Mouse (Mus musculus) limb, embryonic 11.5 days (tissue): ENCODE data around the gene Gsto2. TPM values are rescaled to one million over a fixed set of nuclear protein-coding genes. Genes with fewer than 3 reads are reported as not detected.
A peak's percentile ranks its signal among the peaks of the same experiment; 100 is the strongest.

ENCODE experiments used
- ATAC-seq: fragments of 200-750 bp; cut with Nextera tagmentation; 2 replicates; pipeline ENCODE4 v1.8.0; 2017; ENCODE audit warnings: low read depth; ENCODE audit not compliant: insufficient number of reproducible peaks, low FRiP score, low TSS enrichment
- DNase-seq: peaks from one replicate; pipeline ENCODE4 v3.0.0-alpha.2; 2015; ENCODE audit warnings: low spot score
- H3K27ac ChIP-seq: fragments of 300-500 bp; sonication (generic); replicated peaks from 2 replicates; pipeline ENCODE4 v1.5.1; 2014; ENCODE audit warnings: low read depth, mild to moderate bottlenecking, low read length
- H3K27me3 ChIP-seq: fragments of 300-500 bp; sonication (generic); 2 replicates; pipeline ENCODE4 v1.6.1; 2014; ENCODE audit warnings: mild to moderate bottlenecking, low read length, mixed read lengths; ENCODE audit not compliant: control insufficient read depth, insufficient read depth
- H3K36me3 ChIP-seq: fragments of 300-500 bp; sonication (generic); 2 replicates; pipeline ENCODE4 v1.6.1; 2014; ENCODE audit warnings: mild to moderate bottlenecking, low read length, moderate library complexity, mixed read lengths; ENCODE audit not compliant: control insufficient read depth, insufficient read depth
- H3K4me1 ChIP-seq: fragments of 300-500 bp; sonication (generic); 2 replicates; pipeline ENCODE4 v1.6.1; 2014; ENCODE audit warnings: low read length, mixed read lengths; ENCODE audit not compliant: control insufficient read depth, insufficient read depth
- H3K4me2 ChIP-seq: fragments of 300-500 bp; sonication (generic); 2 replicates; pipeline ENCODE4 v1.6.1; 2014; ENCODE audit warnings: low read depth, mild to moderate bottlenecking, moderate library complexity; ENCODE audit not compliant: severe bottlenecking
- H3K4me3 ChIP-seq: fragments of 300-500 bp; sonication (generic); 2 replicates; pipeline ENCODE4 v1.5.1; 2014; ENCODE audit warnings: low read depth, low read length
- H3K9ac ChIP-seq: fragments of 300-500 bp; sonication (generic); 2 replicates; pipeline ENCODE4 v1.6.1; 2014; ENCODE audit warnings: mild to moderate bottlenecking, low read length
- H3K9me3 ChIP-seq: fragments of 300-500 bp; sonication (generic); 2 replicates; pipeline ENCODE4 v1.6.1; 2016; ENCODE audit warnings: low read length; ENCODE audit not compliant: control insufficient read depth
- WGBS: fragments of 180-500 bp; shearing (Covaris S2); extraction: QIAGEN DNeasy Blood & Tissue Kit; methylation state at CpG from one replicate; pipeline ENCODE4 v1.1.7; 2014; 5-methylcytosine and 5-hydroxymethylcytosine counted together
- polyA plus RNA-seq: library from polyadenylated mRNA; unstranded; fragments of >200 nt; fragmentation: Nextera tagmentation; extraction: Ambion mirVana; gene quantifications from 2 replicates; pipeline ENCODE4 v1.2.1, GENCODE M21; 2014

Gene Gsto2
- polyA plus RNA-seq, 1 experiment from 2014 or later = 1.1 TPM

DNA sequence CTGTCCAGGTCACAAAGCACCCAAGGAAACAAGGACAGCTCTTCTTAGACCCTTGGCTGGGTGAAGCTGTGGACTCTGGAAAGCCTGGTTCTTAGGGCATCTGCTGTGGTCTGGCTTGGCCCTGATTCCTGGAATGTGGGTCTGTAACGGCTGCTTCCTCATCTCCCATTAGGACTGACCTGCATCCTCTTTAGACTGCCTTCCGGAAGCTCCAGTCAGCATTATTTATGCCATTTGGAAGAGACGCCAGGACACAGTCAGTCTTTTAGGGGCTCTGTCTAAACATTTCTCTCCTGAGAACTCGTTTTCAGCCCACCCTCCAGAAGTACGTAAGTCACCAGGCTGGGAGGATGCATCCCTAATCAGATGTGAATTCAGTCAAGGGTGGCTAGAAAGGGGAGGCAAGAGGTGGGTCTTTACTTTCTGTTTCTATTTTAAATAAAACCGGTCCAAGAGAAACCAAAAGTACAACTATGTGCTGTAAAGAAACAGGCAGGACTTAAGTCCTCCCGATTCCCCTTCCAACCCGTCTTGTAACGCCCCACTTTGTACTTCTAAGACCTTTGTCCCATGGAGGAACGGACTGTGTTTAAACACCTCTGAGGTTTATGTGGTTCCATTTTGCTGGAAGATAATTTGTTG, 25.3 kb downstream of the Gsto2 start:
- H3K4me3 ChIP-seq = no peak overlapping the region
- DNase-seq = no peak
- peaks cover 2% of the 10 kb centered on the region; the same call in 1 of the 2 replicates for H3K36me3 ChIP-seq
- H3K4me1 ChIP-seq = 0 out of 2 replicates have a peak, but pooled peaks cover 13% of the 10 kb centered on the region
- no peaks in the 10 kb centered on the region for H3K27me3 ChIP-seq
- ATAC-seq = no peak
- H3K27ac ChIP-seq = no peak overlapping the region
- WGBS = 55% methylated on average over 10 of the region's 10 CpGs
- H3K4me2 ChIP-seq = no peak overlapping the region
- no peaks in the 10 kb centered on the region for H3K9me3 ChIP-seq
- H3K9ac ChIP-seq = no peak overlapping the region

DNA sequence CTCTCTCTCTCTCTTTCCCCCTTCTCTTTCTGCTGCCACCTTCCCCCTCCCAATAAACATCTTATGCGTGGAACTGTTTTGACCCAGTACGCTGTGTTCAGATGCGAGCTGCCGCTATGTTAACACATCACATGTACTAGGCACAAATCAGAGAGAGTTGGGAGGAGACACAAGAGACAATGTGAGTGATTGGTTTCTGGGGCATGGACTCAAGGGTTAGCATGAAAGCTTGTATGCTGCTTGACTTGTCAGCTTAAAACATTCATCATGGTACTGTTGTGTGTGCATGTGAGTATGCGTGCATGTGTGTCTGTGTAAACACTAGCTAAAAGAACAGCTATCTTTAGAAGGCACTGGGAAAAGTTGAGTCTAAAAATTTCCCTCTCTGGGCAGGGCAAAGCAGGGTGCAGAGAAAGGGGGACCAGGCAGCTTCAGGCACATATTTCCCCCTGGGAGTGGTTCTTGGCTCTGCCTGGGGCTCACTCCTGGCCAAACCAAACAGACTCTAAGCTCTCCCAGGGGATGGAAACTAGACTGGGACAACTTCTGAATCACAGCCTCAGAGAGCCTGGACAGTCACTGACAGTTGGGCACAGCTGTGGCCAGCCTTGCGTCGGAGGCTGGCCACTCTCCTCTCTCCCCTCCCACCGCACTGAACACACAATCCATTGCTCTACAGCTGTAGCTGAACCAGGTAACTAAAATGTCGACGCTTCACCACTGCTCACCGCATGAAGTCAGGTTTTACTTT, 26.4 kb downstream of the Gsto2 start:
- ATAC-seq (no peak), DNase-seq (no peak)
- Histone ChIP-seq H3K27ac (no peak overlapping the region), H3K9me3 (no peaks in the 10 kb centered on the region), H3K4me2 (no peak overlapping the region), H3K36me3 (peaks cover 8% of the 10 kb centered on the region; the same call in 1 of the 2 replicates), H3K4me3 (no peak overlapping the region), H3K27me3 (no peaks in the 10 kb centered on the region), H3K9ac (no peak overlapping the region), H3K4me1 (0 out of 2 replicates have a peak, but pooled peaks cover 10% of the 10 kb centered on the region)
- WGBS = 87% methylated on average over 11 of the region's 11 CpGs

- ATAC-seq = no peak
- 95% methylated on average over 6 of the region's 6 CpGs for whole genome bisulfite sequencing
Measured at GRCm38 (mm10) chr19:47893092-47893491, 27.8 kb downstream of the Gsto2 start.

DNA sequence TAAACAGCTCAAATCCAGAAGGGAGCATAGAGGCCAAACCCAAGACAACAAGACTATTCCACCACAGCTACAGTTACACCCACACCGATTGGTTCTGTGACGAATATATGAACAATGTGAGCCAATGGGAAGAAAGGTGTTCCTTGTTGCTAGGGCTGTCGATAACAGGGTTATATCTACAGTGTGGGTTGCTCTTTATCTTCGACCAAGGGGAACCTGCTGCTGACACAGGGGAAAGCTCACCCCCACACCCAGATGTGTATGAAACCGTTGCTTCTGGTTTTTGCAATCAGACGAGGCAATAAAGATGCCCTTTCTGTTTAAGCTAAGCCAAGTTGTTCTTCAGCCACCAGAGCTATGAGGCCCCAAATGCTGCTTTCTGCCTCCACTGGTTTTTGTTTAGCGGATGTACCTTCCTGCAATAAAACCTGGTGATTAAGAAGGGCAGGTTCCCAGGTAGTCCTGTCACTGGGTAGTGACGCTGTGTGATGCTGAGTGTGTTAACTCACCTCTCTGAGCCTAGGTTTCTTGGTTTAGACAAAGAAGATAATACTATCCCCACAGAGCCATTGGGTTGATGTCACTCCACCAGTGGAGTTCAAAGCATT, 33.2 kb downstream of the Gsto2 start:
- no peak overlapping the region for H3K4me2 ChIP-seq
- H3K9ac ChIP-seq = no peak overlapping the region
- no peak for DNase-seq
- WGBS = 88% methylated on average over 8 of the region's 8 CpGs
- no peak for ATAC-seq
- no peak overlapping the region for H3K4me3 ChIP-seq
- H3K36me3 ChIP-seq = peaks cover 21% of the 10 kb centered on the region; the same call in 1 of the 2 replicates
- no peaks in the 10 kb centered on the region for H3K9me3 ChIP-seq
- no peaks in the 10 kb centered on the region for H3K27me3 ChIP-seq
- H3K4me1 ChIP-seq = peaks cover 21% of the 10 kb centered on the region
- H3K27ac ChIP-seq = no peak overlapping the region

More at GRCm38 (mm10) chr19:47893092-47893491, 27.8 kb downstream of the Gsto2 start:
- Histone ChIP-seq H3K4me1 (0 out of 2 replicates have a peak, but pooled peaks cover 7% of the 10 kb centered on the region), H3K27me3 (no peaks in the 10 kb centered on the region), H3K9ac (no peak overlapping the region), H3K4me2 (no peak overlapping the region), H3K9me3 (no peaks in the 10 kb centered on the region), H3K4me3 (no peak overlapping the region), H3K36me3 (peaks cover 20% of the 10 kb centered on the region; the same call in 1 of the 2 replicates), H3K27ac (no peak overlapping the region)
- no peak for DNase-seq

- peaks cover 19% of the 10 kb centered on the region; the same call in 1 of the 2 replicates for H3K36me3 ChIP-seq
Measured at GRCm38 (mm10) chr19:47900012-47900411, 34.7 kb downstream of the Gsto2 start.

DNA sequence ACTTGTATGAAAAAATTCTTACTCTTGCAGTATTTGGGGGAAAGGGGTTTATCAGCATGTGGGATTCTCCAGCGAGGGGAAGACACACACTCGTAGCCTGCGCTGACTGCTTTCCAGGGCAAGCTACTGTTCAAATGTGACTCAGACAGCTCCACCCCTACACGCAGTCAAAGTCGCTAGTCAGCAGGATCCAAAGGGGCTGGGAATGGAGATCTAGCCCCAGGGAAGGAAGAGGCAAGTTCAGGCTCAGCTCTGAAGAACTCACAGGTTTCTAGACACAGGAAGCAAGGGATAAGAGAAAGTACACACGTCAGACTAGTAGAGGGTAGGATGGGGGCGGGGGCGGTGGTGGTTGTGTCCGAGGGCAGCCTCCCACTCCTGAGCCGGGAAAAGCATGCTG, 35.2 kb downstream of the Gsto2 start:
- Histone ChIP-seq H3K9ac (no peak overlapping the region), H3K27me3 (no peaks in the 10 kb centered on the region), H3K4me1 (peaks cover 28% of the 10 kb centered on the region), H3K36me3 (peaks cover 19% of the 10 kb centered on the region; the same call in 1 of the 2 replicates), H3K4me2 (no peak overlapping the region), H3K9me3 (no peaks in the 10 kb centered on the region), H3K27ac (no peak overlapping the region), H3K4me3 (no peak overlapping the region)
- DNase-seq (no peak), ATAC-seq (no peak)
- 86% methylated on average over 10 of the region's 10 CpGs for WGBS

More at GRCm38 (mm10) chr19:47900012-47900411, 34.7 kb downstream of the Gsto2 start:
- H3K4me3 ChIP-seq = no peak overlapping the region
- H3K9me3 ChIP-seq = no peaks in the 10 kb centered on the region
- no peaks in the 10 kb centered on the region for H3K27me3 ChIP-seq
- peaks cover 25% of the 10 kb centered on the region for H3K4me1 ChIP-seq
- H3K4me2 ChIP-seq = no peak overlapping the region
- DNase-seq = no peak
- no peak overlapping the region for H3K27ac ChIP-seq
- no peak for ATAC-seq
- 68% methylated on average over 6 of the region's 6 CpGs for WGBS
- no peak overlapping the region for H3K9ac ChIP-seq

- Histone ChIP-seq H3K27me3 (no peaks in the 10 kb centered on the region), H3K27ac (peak overlapping the region; percentile 69), H3K4me3 (no peak overlapping the region), H3K36me3 (0 out of 2 replicates have a peak, but pooled peaks cover 4% of the 10 kb centered on the region), H3K4me1 (peaks cover 28% of the 10 kb centered on the region), H3K4me2 (no peak overlapping the region), H3K9ac (no peak overlapping the region), H3K9me3 (no peaks in the 10 kb centered on the region)
- ATAC-seq (peak; percentile 52), DNase-seq (peak; percentile 52)
- WGBS = 57% methylated on average over 13 of the region's 13 CpGs
Measured at GRCm38 (mm10) chr19:47902316-47903201, 37.2 kb downstream of the Gsto2 start.
